Mouse (Mus musculus): ENCODE measurements at regions not wholly inside any gene's neighbourhood (a gene's known extent, or its start where the extent isn't known, plus 50 kb on each side); places are given as distances from the start of the nearest gene placed in this dataset.
A peak's percentile ranks its signal among the peaks of the same experiment; 100 is the strongest.

GRCm38 (mm10) chr15:67278869-67279268, 778.2 kb upstream of the Lrrc6 start:
- no peak for DNase-seq

DNA sequence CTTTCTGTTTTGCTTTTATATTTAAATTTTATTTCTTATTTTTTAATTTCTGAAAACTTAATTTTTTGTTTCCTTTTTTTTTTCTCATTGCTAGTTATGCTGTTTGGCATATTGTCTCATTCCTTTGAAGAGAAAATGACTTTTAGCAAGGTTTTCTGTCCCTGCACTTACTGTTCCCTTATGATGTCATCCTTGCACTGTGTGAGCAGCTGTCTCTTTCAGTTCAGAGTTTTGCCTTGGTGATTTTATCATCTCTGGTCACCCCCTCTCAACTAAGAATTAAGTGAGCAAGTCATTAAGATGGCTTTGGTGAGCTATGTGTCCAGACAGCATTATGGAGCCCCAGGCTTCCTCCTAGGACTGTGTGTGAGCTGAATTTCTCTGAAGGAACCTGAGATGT, 774.3 kb upstream of the Lrrc6 start:
- DNase-seq = no peak

DNA sequence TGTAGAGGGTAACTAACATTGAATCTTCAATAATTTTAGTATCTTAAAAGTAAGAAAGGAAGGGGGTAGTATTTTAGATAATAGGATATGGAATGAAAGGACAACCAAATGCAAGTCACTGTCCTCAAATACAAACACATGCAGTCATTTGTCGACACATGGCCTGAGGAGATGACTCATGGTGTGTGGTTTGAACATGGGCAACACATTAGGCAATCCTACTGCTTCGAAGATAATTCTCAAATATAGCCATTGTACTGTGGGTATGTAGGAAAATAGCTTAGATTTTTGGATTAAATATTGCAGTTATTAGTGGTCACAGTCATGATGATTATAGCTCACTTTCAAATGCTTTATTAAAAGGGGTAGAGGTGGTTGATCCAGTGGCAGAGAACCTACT, 771.7 kb upstream of the Lrrc6 start:
- no peak for DNase-seq

DNA sequence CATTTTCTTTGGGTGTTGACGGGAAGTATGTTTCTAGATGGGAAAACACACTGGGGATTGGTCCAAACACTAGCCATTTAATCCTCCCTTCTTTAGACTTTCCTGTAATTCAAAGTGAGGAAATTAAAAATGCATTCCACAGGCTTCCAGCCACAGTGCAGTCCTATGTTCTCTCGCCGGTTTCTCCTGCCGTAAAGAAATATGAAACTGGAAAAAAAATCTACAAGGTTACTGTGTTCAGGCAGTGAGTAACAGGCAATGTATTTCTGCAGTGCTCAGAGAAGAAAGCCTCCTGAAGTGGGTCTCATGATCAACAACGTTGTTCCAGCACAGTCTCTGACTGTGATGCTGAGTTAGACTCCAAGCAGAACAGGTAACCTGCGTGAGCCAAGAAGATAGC, 763.0 kb upstream of the Lrrc6 start:
- DNase-seq = no peak

GRCm38 (mm10) chr15:67263313-67263712, 762.6 kb upstream of the Lrrc6 start:
- no peak for DNase-seq

GRCm38 (mm10) chr15:67262269-67262668, 761.6 kb upstream of the Lrrc6 start:
- DNase-seq = no peak

GRCm38 (mm10) chr15:67260666-67261065, 760.0 kb upstream of the Lrrc6 start:
- no peak for DNase-seq

DNA sequence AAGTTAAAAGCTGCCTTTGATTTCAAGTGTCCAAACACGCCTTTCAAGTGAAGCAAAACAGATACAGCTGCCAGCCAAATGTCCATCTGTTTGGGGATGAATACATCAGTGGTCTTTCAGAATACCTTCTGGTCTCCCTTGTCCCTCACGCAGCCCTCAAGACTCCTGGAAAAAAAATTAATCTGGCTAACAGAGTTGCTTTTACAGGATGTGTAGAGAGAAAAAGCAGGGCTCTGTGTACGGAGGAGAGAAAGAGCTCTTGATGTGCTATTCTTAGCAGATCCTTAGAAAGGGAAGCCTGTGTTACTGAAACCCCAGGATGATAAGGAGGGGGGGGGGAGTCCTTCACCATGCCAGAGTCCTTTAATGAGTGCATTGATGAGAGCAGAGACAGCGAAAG, 748.4 kb upstream of the Lrrc6 start:
- no peak for DNase-seq

- DNase-seq = no peak
Observed at GRCm38 (mm10) chr15:67248471-67248870, 747.8 kb upstream of the Lrrc6 start.

DNA sequence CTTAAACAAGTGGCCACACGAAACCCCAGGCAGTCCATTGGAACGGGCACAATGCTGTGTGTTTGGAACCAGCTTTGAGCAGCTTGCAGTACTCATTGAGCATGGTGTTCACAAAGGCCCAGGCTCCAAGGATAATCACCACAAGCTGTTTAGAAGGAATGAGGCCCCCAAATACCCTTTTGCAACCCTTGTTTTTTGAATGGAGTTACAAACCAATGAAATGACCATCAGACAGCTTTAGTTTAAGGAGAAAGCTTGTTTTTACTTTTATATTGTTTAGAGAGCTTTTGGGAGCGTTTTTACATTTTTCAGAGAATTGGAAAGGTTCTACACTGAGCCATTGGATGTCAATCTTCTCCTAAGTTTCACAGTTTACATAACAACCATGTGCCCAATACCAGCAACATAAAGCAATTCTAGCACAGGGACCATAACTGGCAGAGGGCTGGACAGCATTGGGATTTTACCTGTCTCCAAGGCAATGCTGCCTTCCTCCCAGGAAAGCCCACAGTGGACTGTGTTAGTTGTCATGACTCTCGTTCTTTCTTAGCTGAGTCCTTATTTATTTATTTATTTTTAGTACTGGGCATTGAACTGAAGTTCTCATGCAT, 745.1 kb upstream of the Lrrc6 start:
- DNase-seq = no peak

GRCm38 (mm10) chr15:67244908-67245657, 744.4 kb upstream of the Lrrc6 start:
- DNase-seq = no peak

- DNase-seq = no peak
Observed at GRCm38 (mm10) chr15:67235107-67235785, 734.5 kb upstream of the Lrrc6 start.

- peak; percentile 14 for DNase-seq
Observed at GRCm38 (mm10) chr15:67229359-67229758, 728.6 kb upstream of the Lrrc6 start.

DNA sequence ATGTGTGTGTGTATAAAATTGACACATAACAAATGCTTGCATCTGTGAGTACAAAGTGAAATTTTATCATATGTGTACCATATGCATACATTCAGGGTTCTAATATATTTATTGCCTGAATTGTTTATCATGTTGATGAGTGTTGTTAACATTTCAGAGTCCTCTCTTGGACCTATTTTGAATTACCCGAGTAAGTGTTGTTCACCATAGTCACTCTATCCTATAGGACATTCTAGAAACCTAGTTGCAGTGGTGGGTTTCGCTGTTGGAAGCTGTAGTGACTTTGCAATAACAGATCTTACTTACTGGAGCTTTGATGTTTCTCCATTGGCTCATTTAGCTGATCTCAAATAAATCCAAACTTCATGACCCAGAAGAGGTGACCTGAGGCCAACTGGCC, 727.9 kb upstream of the Lrrc6 start:
- DNase-seq = no peak

DNA sequence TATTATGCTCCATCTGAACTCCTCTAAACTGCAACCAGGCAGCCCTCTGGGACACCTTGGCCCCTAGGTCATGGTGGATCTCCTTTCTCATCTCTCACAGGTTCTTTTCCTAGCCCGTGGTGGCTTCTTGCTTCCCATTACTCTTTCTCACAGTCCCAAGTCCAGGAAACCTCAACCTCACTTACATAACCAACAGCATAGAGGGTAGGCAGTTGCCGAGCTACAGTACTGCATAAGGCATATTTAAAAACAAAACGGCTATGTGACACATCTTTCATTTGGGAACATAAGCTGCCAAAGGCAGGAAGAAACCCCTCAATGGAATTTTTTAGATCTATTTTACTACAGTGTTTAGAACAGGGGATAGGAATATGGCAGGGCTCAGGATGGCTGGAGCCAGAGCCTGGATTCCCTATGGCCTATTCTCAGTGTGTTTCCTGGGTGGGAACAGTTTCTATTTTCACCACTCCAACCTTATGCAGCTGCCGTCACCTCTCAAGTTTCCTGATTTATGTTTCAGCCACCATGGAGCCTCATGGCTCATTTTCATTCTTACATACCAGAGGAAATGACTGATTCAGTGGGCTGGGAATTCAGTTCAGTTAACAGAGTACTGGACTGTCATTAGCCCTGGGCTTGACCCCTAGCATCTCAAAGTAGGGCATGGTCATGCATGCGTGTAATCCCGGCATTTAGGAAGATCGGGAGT, 726.9 kb upstream of the Lrrc6 start:
- peak; percentile 6 for DNase-seq

GRCm38 (mm10) chr15:67226900-67227299, 726.2 kb upstream of the Lrrc6 start:
- DNase-seq = peak; percentile 12
